Mouse (Mus musculus) liver, embryonic 13.5 days (tissue): ENCODE results near the gene Arf4. TPM values are rescaled to one million over a fixed set of nuclear protein-coding genes. Genes with fewer than 3 reads are reported as not detected.
"Not testable (repeated sequence)": the region's sequence is repeated elsewhere in the genome, so short reads cannot be mapped to it uniquely, and the experiment has no call there.

Experiments used
- ATAC-seq: fragments of 200-750 bp; cut with Nextera tagmentation; 2 replicates; pipeline ENCODE4 v1.8.0; 2017; ENCODE audit warnings: low read depth, mild to moderate bottlenecking, moderate number of reproducible peaks, moderate library complexity
- DNase-seq: peaks from one replicate; pipeline ENCODE4 v3.0.0; 2022
- H3K27ac ChIP-seq: fragments of 300-500 bp; sonication (generic); 2 replicates; pipeline ENCODE4 v1.5.1; 2015; ENCODE audit warnings: moderate library complexity, mild to moderate bottlenecking, inconsistent platforms
- H3K27me3 ChIP-seq: fragments of 300-500 bp; sonication (generic); 2 replicates; pipeline ENCODE4 v1.6.1; 2015; ENCODE audit warnings: mild to moderate bottlenecking, inconsistent platforms
- H3K36me3 ChIP-seq: fragments of 300-500 bp; sonication (generic); 2 replicates; pipeline ENCODE4 v1.6.1; 2015; ENCODE audit warnings: mild to moderate bottlenecking, inconsistent platforms
- H3K4me1 ChIP-seq: fragments of 300-500 bp; sonication (generic); replicated peaks from 2 replicates; pipeline ENCODE4 v1.6.1; 2015; ENCODE audit warnings: inconsistent platforms
- H3K4me2 ChIP-seq: fragments of 300-500 bp; sonication (generic); 2 replicates; pipeline ENCODE4 v1.6.1; 2015; ENCODE audit warnings: inconsistent platforms, mild to moderate bottlenecking, moderate library complexity
- H3K4me3 ChIP-seq: fragments of 300-500 bp; sonication (generic); replicated peaks from 2 replicates; pipeline ENCODE4 v1.5.1; 2015; ENCODE audit warnings: mild to moderate bottlenecking, inconsistent platforms
- H3K9ac ChIP-seq: fragments of 300-500 bp; sonication (generic); 2 replicates; pipeline ENCODE4 v1.6.1; 2015; ENCODE audit warnings: mild to moderate bottlenecking, inconsistent platforms
- H3K9me3 ChIP-seq: fragments of 300-500 bp; sonication (generic); replicated peaks from 2 replicates; pipeline ENCODE4 v1.6.1; 2016; ENCODE audit warnings: inconsistent platforms
- WGBS: fragments of 180-500 bp; shearing (Covaris S2); methylation state at CpG from one replicate; pipeline ENCODE4 v1.1.7; 2015; ENCODE audit not compliant: insufficient replicate concordance; 5-methylcytosine and 5-hydroxymethylcytosine counted together
- polyA plus RNA-seq: library from polyadenylated mRNA; unstranded; fragments of >200 nt; fragmentation: Nextera tagmentation; extraction: Ambion mirVana; gene quantifications from 2 replicates; pipeline ENCODE4 v1.2.1, GENCODE M21; 2015

Gene Arf4
- polyA plus RNA-seq, 1 experiment from 2014 or later, result 160 TPM

- no peak for DNase-seq
- H3K4me3 ChIP-seq, result no peak overlapping the region
- H3K9me3 ChIP-seq, result no peaks in the 10 kb centered on the region
- ATAC-seq, result peak; percentile 65
- peaks cover 48% of the 10 kb centered on the region for H3K36me3 ChIP-seq
- WGBS, result 33% methylated on average over 2 of the region's 2 CpGs
- peaks cover 30% of the 10 kb centered on the region for H3K4me1 ChIP-seq
- H3K27ac ChIP-seq, result no peak overlapping the region; the same call in 1 of the 2 replicates
- no peaks in the 10 kb centered on the region for H3K27me3 ChIP-seq
- no peak overlapping the region for H3K4me2 ChIP-seq
- H3K9ac ChIP-seq, result no peak overlapping the region
Observed at GRCm38 (mm10) chr14:26662488-26662887, 24.6 kb downstream of the Arf4 start.

DNA sequence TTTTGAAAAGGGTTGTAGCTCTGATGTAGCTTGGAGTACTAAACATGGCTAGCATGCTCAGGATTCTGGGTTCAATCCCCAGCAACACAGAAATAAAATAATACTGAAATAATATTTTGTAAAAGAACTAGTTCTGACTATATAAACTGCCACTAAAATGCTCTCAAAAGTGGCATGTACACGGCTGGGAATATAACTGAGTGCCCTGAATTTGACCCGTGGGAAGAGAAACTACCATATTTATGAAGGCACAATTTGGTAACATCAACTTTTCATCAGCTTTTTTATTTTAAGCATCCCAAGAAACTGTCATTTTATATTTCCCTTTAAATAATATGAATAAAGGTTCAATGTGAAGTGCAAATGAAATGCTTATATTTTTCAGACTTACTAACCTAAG is 26.0 kb downstream of the Arf4 start:
- no peak overlapping the region for H3K27ac ChIP-seq
- H3K4me1 ChIP-seq, result peaks cover 38% of the 10 kb centered on the region
- no peak overlapping the region for H3K4me2 ChIP-seq
- WGBS, result 84% methylated on average over 2 of the region's 2 CpGs
- no peaks in the 10 kb centered on the region for H3K9me3 ChIP-seq
- H3K4me3 ChIP-seq, result no peak overlapping the region
- no peaks in the 10 kb centered on the region for H3K27me3 ChIP-seq
- DNase-seq (no peak), ATAC-seq (no peak)
- H3K36me3 ChIP-seq, result peaks cover 37% of the 10 kb centered on the region
- no peak overlapping the region for H3K9ac ChIP-seq

DNA sequence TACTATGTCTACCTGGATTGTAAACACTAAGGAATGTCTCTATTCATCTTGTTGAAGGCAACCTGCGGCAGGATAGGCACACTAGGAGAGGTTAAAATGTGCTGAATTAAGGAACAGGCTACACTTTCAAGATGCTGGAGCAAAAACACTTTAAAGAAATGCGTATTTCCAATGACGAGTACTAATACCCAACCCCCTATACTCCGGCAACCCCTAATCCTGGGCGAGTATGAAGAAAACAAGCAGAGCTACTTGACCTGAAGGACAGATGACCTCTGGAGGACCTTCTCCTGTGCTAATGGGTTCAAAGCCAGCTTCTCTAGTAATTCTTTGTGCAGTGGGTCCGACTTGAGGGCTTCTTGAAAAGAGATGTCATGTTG is 30.1 kb downstream of the Arf4 start:
- Histone ChIP-seq H3K36me3 (peaks cover 25% of the 10 kb centered on the region), H3K4me3 (peak overlapping the region; percentile 95), H3K9ac (peak overlapping the region; percentile 92), H3K27me3 (no peaks in the 10 kb centered on the region), H3K27ac (peak overlapping the region; percentile 89), H3K4me2 (peak overlapping the region; percentile 98), H3K4me1 (peaks cover 55% of the 10 kb centered on the region), H3K9me3 (no peaks in the 10 kb centered on the region)
- DNase-seq (no peak), ATAC-seq (no peak)
- WGBS, result 11% methylated on average over 6 of the region's 6 CpGs

DNA sequence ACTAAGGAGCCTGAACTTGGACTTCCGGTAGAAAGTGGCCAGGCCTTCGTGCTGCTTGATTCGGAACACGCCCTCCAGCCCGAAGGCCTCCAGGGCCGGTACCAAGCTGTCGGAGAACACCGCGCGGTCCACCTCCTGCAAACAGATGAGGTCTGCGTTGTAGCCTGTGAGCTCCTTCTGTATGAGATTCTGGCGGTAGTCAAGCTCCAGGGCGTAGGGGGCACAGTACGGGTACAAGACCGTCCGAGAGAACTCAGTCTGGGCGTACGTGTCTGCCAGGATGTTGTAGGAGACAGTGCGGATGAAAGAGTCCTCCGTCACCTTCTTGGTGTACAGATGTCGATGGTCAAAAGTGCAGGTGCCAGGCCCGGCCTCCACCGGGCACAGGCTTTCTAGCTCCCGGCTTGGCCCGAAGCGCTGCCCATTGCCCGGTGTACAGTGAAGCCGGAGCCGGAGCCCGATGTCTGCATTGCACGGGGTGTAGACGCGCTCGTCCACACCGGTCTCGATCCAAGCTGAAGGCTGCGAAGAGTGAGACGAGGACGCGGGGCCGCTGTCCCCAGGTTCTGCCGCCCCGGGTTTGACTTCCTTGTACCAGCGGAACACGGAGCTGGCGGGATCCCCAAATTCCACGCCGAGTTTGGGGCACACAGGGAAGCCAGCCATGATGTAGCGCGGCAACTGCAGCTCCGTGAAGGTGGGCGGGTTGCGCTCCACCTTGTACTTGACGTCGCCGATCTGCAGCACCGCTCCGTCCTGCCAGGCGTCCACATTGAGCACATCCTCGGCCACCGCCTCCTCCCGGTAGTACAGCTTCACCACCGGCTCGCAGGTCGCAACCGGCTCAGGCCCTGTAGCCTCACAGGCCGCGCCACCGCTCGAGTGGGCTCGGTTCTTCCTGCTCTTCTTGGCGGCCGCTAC is 30.8 kb downstream of the Arf4 start:
- H3K27ac ChIP-seq, result peak overlapping the region; percentile 89
- ATAC-seq (peak; percentile 64), DNase-seq (peak; percentile 52)
- H3K4me3 ChIP-seq, result peak overlapping the region; percentile 95
- H3K4me2 ChIP-seq, result peak overlapping the region; percentile 98
- peaks cover 23% of the 10 kb centered on the region for H3K36me3 ChIP-seq
- H3K9ac ChIP-seq, result peak overlapping the region; percentile 92
- no peaks in the 10 kb centered on the region for H3K9me3 ChIP-seq
- under 1% methylated on average over 73 of the region's 73 CpGs for WGBS
- H3K4me1 ChIP-seq, result peaks cover 54% of the 10 kb centered on the region
- H3K27me3 ChIP-seq, result no peaks in the 10 kb centered on the region

DNA sequence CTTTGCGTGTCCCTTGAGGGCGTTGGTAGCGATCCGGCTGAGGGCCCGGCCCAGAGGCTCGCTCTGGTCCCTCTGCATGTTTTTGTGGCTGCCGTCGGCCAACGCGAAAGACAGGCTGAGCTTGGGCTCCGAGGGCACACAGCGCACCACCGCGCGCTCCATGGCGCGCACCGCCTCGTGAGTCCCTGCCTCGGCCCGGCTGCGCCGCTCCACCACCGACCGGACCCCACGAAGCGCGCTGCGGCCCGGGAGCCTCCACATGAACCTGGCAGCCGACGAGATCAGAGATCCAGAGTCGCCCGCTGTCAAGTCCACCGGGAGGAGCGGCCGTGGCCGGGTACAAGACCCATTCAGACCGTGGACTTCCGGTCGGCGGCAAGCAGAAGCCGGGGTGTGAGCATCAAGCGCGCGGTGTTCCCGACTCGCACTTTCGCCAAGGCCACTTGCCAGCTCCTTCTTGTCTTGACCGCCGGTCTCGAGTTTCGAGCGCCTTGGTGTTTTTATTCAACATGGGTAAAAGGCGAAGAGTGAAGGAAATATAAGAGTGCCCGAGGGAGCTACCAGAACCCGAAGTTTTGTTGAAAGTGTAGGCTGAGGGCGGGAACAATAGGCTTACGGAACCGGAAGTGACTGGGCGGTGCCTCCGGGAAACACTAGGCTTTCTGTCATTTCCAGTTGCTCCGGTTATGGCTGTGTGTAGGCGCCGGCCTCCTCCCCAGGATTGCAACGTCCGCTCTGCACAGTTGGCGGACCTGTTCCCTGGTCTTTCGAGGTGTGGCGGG is 31.6 kb downstream of the Arf4 start, which contains the start of gene Pde12:
TSS of gene Pde12 (minus strand) at position 592 of the 782 bp plus-strand sequence.
- peaks cover 60% of the 10 kb centered on the region for H3K4me1 ChIP-seq
- under 1% methylated on average over 70 of the region's 70 CpGs for WGBS
- DNase-seq, result peak; percentile 83

DNA sequence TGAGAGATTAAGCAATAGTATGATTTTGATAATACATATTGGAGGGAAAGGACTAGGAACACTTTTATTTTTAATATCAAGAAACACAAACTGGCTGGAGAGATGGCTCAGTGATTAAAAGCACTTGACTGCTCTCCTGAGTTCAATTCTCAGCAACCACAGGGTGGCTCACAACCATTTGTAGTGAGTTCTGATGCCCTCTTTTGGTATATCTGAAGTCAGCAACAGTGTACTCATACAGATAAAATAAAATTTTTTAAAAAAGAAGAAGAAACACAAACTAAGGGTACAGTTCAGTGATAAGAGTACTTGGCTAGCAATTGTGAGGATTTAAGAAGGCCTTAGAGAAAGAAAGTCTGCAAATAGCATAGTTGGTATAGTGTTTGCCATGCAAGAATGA is 33.1 kb downstream of the Arf4 start:
- no peak for ATAC-seq
- Histone ChIP-seq H3K9ac (peak overlapping the region; percentile 92; the same call in 1 of the 2 replicates), H3K27me3 (no peaks in the 10 kb centered on the region), H3K9me3 (no peaks in the 10 kb centered on the region), H3K4me3 (peak overlapping the region; percentile 95), H3K4me2 (peak overlapping the region; percentile 98), H3K36me3 (peaks cover 5% of the 10 kb centered on the region), H3K27ac (peak overlapping the region; percentile 89; the same call in 1 of the 2 replicates), H3K4me1 (peaks cover 72% of the 10 kb centered on the region)
- DNase-seq, result no peak

More for the DNA sequence above, 31.6 kb downstream of the Arf4 start, which contains the start of gene Pde12:
- Histone ChIP-seq H3K9ac (peak within 1 kb of the TSS; percentile 92), H3K4me2 (peak within 1 kb of the TSS; percentile 98), H3K27ac (peak within 1 kb of the TSS; percentile 89), H3K9me3 (no peaks in the 10 kb centered on the region), H3K36me3 (peaks cover 17% of the 10 kb centered on the region), H3K4me3 (peak within 1 kb of the TSS; percentile 95), H3K27me3 (no peaks in the 10 kb centered on the region)
- peak; percentile 83 for ATAC-seq

GRCm38 (mm10) chr14:26671870-26672615 is 34.2 kb downstream of the Arf4 start:
- H3K27ac ChIP-seq, result peak overlapping the region; percentile 43; the same call in 1 of the 2 replicates
- H3K27me3 ChIP-seq, ATAC-seq, H3K9me3 ChIP-seq, H3K36me3 ChIP-seq: not testable (repeated sequence)
- 36% methylated on average over 17 of the region's 17 CpGs for WGBS
- H3K9ac ChIP-seq, result peak overlapping the region; percentile 47; the same call in 1 of the 2 replicates
- H3K4me2 ChIP-seq, result peak overlapping the region; percentile 98
- peaks cover 64% of the 10 kb centered on the region for H3K4me1 ChIP-seq
- H3K4me3 ChIP-seq, result peak overlapping the region; percentile 41
- DNase-seq, result peak; percentile 42

- H3K4me3 ChIP-seq, DNase-seq, H3K9me3 ChIP-seq, H3K4me2 ChIP-seq, H3K36me3 ChIP-seq, ATAC-seq, H3K9ac ChIP-seq, H3K27ac ChIP-seq, H3K27me3 ChIP-seq: not testable (repeated sequence)
- peaks cover 52% of the 10 kb centered on the region for H3K4me1 ChIP-seq
- 81% methylated on average over 2 of the region's 2 CpGs for WGBS
Observed at GRCm38 (mm10) chr14:26674476-26675169, 36.7 kb downstream of the Arf4 start.

- ATAC-seq, result peak; percentile 78
- Histone ChIP-seq H3K4me3 (peak overlapping the region; percentile 36), H3K4me1 (peaks cover 51% of the 10 kb centered on the region), H3K4me2 (peak overlapping the region; percentile 63), H3K27me3 (no peaks in the 10 kb centered on the region), H3K9me3 (no peaks in the 10 kb centered on the region), H3K9ac (peak overlapping the region; percentile 36), H3K27ac (peak overlapping the region; percentile 7; the same call in 1 of the 2 replicates), H3K36me3 (no peaks in the 10 kb centered on the region)
- peak; percentile 40 for DNase-seq
- 19% methylated on average over 12 of the region's 12 CpGs for WGBS
Observed at GRCm38 (mm10) chr14:26675371-26675770, 37.5 kb downstream of the Arf4 start.

DNA sequence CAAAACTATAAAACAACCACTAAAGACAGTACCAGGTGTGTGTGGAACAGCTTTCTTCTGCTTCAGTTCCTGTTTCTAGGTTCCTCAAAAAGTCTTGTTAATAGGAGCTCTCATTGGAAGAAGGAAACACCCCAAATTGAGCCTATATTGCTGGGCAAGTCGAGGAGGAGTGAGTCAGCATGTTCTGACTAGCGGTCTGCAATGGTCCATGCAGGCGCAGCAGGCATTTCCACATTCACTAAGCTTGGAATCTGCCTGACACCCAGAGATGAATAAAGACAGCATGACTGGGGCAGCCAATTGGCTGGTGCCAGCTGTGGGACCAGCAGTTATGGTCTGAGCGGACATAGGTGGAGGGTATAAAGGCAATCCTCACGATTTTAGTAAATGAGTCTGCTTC is 37.9 kb downstream of the Arf4 start:
- ATAC-seq, result peak; percentile 84
- no peaks in the 10 kb centered on the region for H3K27me3 ChIP-seq
- H3K36me3 ChIP-seq, result no peaks in the 10 kb centered on the region
- peaks cover 47% of the 10 kb centered on the region for H3K4me1 ChIP-seq
- peak; percentile 50 for DNase-seq
- H3K9me3 ChIP-seq, result no peaks in the 10 kb centered on the region
- peak overlapping the region; percentile 63 for H3K4me2 ChIP-seq
- WGBS, result 40% methylated on average over 5 of the region's 5 CpGs
- H3K9ac ChIP-seq, result peak overlapping the region; percentile 36
- H3K27ac ChIP-seq, result peak overlapping the region; percentile 7; the same call in 1 of the 2 replicates
- H3K4me3 ChIP-seq, result peak overlapping the region; percentile 36
